Mouse (Mus musculus) CH12.LX (cell line): ENCODE results near the gene Acbd6. TPM values are rescaled to one million over a fixed set of nuclear protein-coding genes. Genes with fewer than 3 reads are reported as not detected.

Experiments
- DNase-seq: peaks from one replicate; pipeline ENCODE4 v3.0.0-alpha.2; 2013; ENCODE audit errors: extremely low read depth
- H3K27ac ChIP-seq: 2 replicates; pipeline ENCODE4 v1.5.1; 2012; ENCODE audit warnings: low read depth, mild to moderate bottlenecking, control low read depth, moderate library complexity; ENCODE audit not compliant: insufficient read depth
- H3K27me3 ChIP-seq: replicated peaks from 2 replicates; pipeline ENCODE3; 2012; ENCODE audit warnings: inconsistent platforms
- H3K36me3 ChIP-seq, 2 experiments: replicated peaks in 1 of 2; 2 replicates each; pipeline versions ENCODE3 to v1.6.1; 2012; ENCODE audit warnings: inconsistent platforms in 1 of 2, low read length in 1 of 2, mild to moderate bottlenecking in 1 of 2, mixed read lengths in 1 of 2, moderate library complexity in 1 of 2; ENCODE audit not compliant: control insufficient read depth in 1 of 2, insufficient read depth in 1 of 2
- H3K4me1 ChIP-seq, 2 experiments: 2 replicates each; pipeline ENCODE4 v1.6.1; 2012; ENCODE audit warnings: inconsistent platforms in 1 of 2, moderate library complexity in 1 of 2; ENCODE audit not compliant: insufficient read depth in 2 of 2, control insufficient read depth in 1 of 2
- H3K4me2 ChIP-seq: 2 replicates; pipeline ENCODE4 v1.6.1; 2012; ENCODE audit warnings: low read depth, mild to moderate bottlenecking, control low read depth; ENCODE audit not compliant: poor library complexity, insufficient read depth, severe bottlenecking
- H3K4me3 ChIP-seq, 3 experiments: fragments of 150-350 bp in 1 of 3; sonication (generic) in 1 of 3; replicated peaks in 1 of 3; 2 replicates each; pipeline versions ENCODE3 to v1.5.1; 2011 to 2012; ENCODE audit warnings: low read depth in 2 of 3, low read length in 2 of 3, mild to moderate bottlenecking in 2 of 3, moderate library complexity in 2 of 3, control low read depth in 1 of 3, improper control_type of control experiment in 1 of 3, inconsistent platforms in 1 of 3, mixed read lengths in 1 of 3; ENCODE audit not compliant: poor library complexity in 1 of 3
- H3K79me2 ChIP-seq: replicated peaks from 2 replicates; pipeline ENCODE4 v1.6.1; 2012; ENCODE audit warnings: mild to moderate bottlenecking, moderate library complexity; ENCODE audit not compliant: control insufficient read depth, poor library complexity, insufficient read depth, severe bottlenecking; ENCODE audit errors: extremely low read depth
- H3K9ac ChIP-seq: 2 replicates; pipeline ENCODE4 v1.6.1; 2012; ENCODE audit warnings: low read depth, mild to moderate bottlenecking, control low read depth, moderate library complexity; ENCODE audit not compliant: insufficient read depth
- H3K9me3 ChIP-seq: replicated peaks from 2 replicates; pipeline ENCODE3; 2012; ENCODE audit warnings: low read length, inconsistent platforms, mixed read lengths
- CHD2 ChIP-seq: IDR thresholded peaks from 2 replicates; pipeline ENCODE4 v1.6.1; 2011; ENCODE audit warnings: low read length, improper control_type of control experiment
- E2F4 ChIP-seq: IDR thresholded peaks from 2 replicates; pipeline ENCODE4 v1.6.1; 2011; ENCODE audit warnings: low read depth, low read length, improper control_type of control experiment; ENCODE audit not compliant: insufficient replicate concordance
- ETS1 ChIP-seq: conservative IDR thresholded peaks from 2 replicates; pipeline ENCODE4 v1.6.1; 2012; ENCODE audit warnings: low read depth, mild to moderate bottlenecking, inconsistent platforms, low read length, improper control_type of control experiment, moderate library complexity
- GABPA ChIP-seq: IDR thresholded peaks from 2 replicates; pipeline ENCODE4 v1.6.1; 2012; ENCODE audit warnings: low read depth, low read length, improper control_type of control experiment, inconsistent platforms; ENCODE audit not compliant: insufficient replicate concordance
- IRF4 ChIP-seq: IDR thresholded peaks from 2 replicates; pipeline ENCODE4 v1.6.1; 2014; ENCODE audit warnings: low read depth, mild to moderate bottlenecking, inconsistent platforms, low read length, improper control_type of control experiment
- JUND ChIP-seq: conservative IDR thresholded peaks from 2 replicates; pipeline ENCODE4 v1.6.1; 2011; ENCODE audit warnings: low read depth, low read length, improper control_type of control experiment
- MAFK ChIP-seq: IDR thresholded peaks from 2 replicates; pipeline ENCODE4 v1.6.1; 2011; ENCODE audit warnings: low read length, improper control_type of control experiment; ENCODE audit not compliant: insufficient replicate concordance
- MAX ChIP-seq: IDR thresholded peaks from 2 replicates; pipeline ENCODE4 v1.6.1; 2011; ENCODE audit warnings: low read length, improper control_type of control experiment
- MAZ ChIP-seq: IDR thresholded peaks from 2 replicates; pipeline ENCODE4 v1.6.1; 2012; ENCODE audit warnings: low read depth, mild to moderate bottlenecking, inconsistent platforms, low read length, improper control_type of control experiment, moderate library complexity
- MXI1 ChIP-seq: IDR thresholded peaks from 2 replicates; pipeline ENCODE4 v1.6.1; 2011; ENCODE audit warnings: mild to moderate bottlenecking, low read depth, low read length, improper control_type of control experiment
- NELFE ChIP-seq: IDR thresholded peaks from 2 replicates; pipeline ENCODE4 v1.6.1; 2011; ENCODE audit warnings: low read depth, low read length, improper control_type of control experiment
- POLR2A ChIP-seq: IDR thresholded peaks from 2 replicates; pipeline ENCODE4 v1.6.1; 2011; ENCODE audit warnings: low read depth, mild to moderate bottlenecking, improper control_type of control experiment, low read length
- RCOR1 ChIP-seq: conservative IDR thresholded peaks from 2 replicates; pipeline ENCODE4 v1.6.1; 2012; ENCODE audit warnings: low read depth, mild to moderate bottlenecking, inconsistent platforms, low read length, improper control_type of control experiment
- SIN3A ChIP-seq: IDR thresholded peaks from 2 replicates; pipeline ENCODE4 v1.6.1; 2012; ENCODE audit warnings: low read length, improper control_type of control experiment, inconsistent platforms
- SMC3 ChIP-seq: IDR thresholded peaks from 2 replicates; pipeline ENCODE4 v1.6.1; 2011; ENCODE audit warnings: low read depth, low read length, improper control_type of control experiment
- TCF12 ChIP-seq: IDR thresholded peaks from 2 replicates; pipeline ENCODE4 v1.6.1; 2014; ENCODE audit warnings: low read depth, mild to moderate bottlenecking, inconsistent platforms, low read length, improper control_type of control experiment
- UBTF ChIP-seq: IDR thresholded peaks from 2 replicates; pipeline ENCODE4 v1.6.1; 2012; ENCODE audit warnings: low read depth, mild to moderate bottlenecking, inconsistent platforms, low read length, improper control_type of control experiment, moderate library complexity
- dilution Hi-C: fragments of 300-500 bp; cut with MboI; formaldehyde crosslinking; loops from 2 replicates; pipeline ENCODE4 v1.14.3; 2020; ENCODE audit warnings: low sequenced_read_pairs; ENCODE audit not compliant: extremely low pct_unique_long_range_greater_than_20kb, extremely low pct_ligation_motif_present
- in situ Hi-C: fragments of 300-500 bp; cut with MboI; formaldehyde crosslinking; loops from 3 replicates; pipeline ENCODE4 v1.14.3; 2019; ENCODE audit warnings: low sequenced_read_pairs, low pct_ligation_motif_present, low pct_unique_long_range_greater_than_20kb, mixed read lengths
- polyA plus RNA-seq: library from polyadenylated mRNA; unstranded; fragments of >175 nt; gene quantifications from 2 replicates; pipeline ENCODE4 v1.2.1, GENCODE M21; 2012; ENCODE audit warnings: low read depth; ENCODE audit not compliant: insufficient read length
- total RNA-seq, 2 experiments: library from RNA; depleted of rRNA; stranded (reverse); fragments of 300-350 nt in 1 of 2; fragments of >200 nt in 1 of 2; gene quantifications; 2 replicates each; pipeline ENCODE4 v1.2.3; 2012 to 2014

Gene Acbd6
- total and polyA plus RNA-seq, 3 experiments, result 51.9 to 97.8 (median 74.4) TPM

- Histone ChIP-seq H3K27me3 (no peaks in the 10 kb centered on the region), H3K9me3 (no peaks in the 10 kb centered on the region), H3K4me2 (no peak overlapping the region), H3K79me2 (no peaks in the 10 kb centered on the region), H3K4me3 (no peak overlapping the region), H3K9ac (no peak overlapping the region), H3K27ac (no peak overlapping the region), H3K4me1 (no peaks in the 10 kb centered on the region), H3K36me3 (peaks cover 0 to 6% of the 10 kb centered on the region in 2 experiments)
- dilution Hi-C loops, result no loop called here
- in situ Hi-C loops, result loop anchor here (25.0 kb wide), 1 partner anchor 116 kb away; no protein-coding TSS in a partner anchor
- TF ChIP-seq JUND (no peak), RCOR1 (no peak)
- no peak for DNase-seq
Measured at GRCm38 (mm10) chr1:155596576-155596975, 38.7 kb downstream of the Acbd6 start.

DNA sequence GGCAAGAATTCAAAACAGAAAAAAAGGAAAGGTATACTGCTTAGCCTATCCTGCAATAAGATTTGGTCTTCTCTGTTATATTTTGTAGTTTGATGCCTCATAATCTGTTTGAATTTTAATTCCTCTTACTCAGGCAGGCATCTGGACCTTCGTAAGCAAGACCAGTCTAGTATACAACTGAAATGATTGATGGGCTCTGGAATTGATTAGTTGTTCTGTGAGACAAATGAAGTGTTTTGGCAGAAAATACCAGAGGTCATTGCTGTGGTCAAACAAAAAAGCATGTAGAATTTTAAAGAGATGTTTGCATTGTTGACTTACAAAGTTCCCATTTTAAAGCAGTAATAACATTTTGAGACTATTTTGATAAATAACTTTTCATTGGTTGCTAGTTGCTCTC, 46.8 kb downstream of the Acbd6 start:
- H3K4me2 ChIP-seq, result no peak overlapping the region
- 0 out of 4 replicates have a peak, but pooled peaks cover 0 to 6% of the 10 kb centered on the region in 2 experiments for H3K4me1 ChIP-seq
- peaks cover 0 to 4% of the 10 kb centered on the region in 2 experiments for H3K36me3 ChIP-seq
- no peaks in the 10 kb centered on the region for H3K79me2 ChIP-seq
- H3K27me3 ChIP-seq, result no peaks in the 10 kb centered on the region
- H3K4me3 ChIP-seq, result no peak overlapping the region
- TF ChIP-seq E2F4, result no peak
- in situ Hi-C loops (no loop called here), dilution Hi-C loops (no loop called here)
- no peak overlapping the region for H3K9ac ChIP-seq
- no peak for DNase-seq
- no peaks in the 10 kb centered on the region for H3K9me3 ChIP-seq
- H3K27ac ChIP-seq, result no peak overlapping the region

DNA sequence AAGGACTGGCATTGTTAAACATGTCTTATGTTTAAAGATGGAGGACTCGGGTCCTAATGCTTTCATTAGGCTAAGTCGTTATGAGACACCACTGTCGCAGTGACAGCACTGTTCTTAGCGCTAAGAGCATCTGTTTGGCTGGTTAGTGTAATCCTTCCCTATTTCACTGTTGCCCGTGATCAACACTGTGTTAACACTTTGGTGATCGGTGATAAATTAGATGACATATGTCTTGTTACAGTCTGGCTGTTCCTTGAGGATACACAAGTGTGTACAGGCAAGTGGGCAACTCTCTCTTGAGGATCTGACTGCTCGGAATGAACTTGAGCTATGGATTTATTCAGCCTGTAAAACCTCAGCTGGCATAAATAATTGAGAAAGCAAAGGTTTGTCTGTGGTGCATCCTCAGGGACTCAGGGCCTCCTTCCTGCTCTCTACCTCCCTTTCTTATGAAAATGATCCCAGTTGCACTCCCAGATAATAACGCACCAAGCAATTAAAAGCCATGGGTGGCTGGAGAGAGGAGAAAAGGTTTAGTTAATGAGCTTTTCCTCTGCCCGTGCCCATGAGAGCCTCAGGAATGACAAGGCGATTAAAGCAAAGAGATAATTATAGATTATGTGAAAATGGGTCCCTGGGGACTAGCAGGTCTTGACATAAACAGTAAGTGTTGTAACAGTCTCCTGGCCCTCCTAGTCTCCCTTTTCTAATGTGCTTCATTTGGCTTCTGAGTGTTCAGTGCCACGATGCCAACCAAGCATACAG, 47.7 kb downstream of the Acbd6 start:
- in situ Hi-C loops (no loop called here), dilution Hi-C loops (no loop called here)
- Histone ChIP-seq H3K9ac (no peak overlapping the region), H3K79me2 (no peaks in the 10 kb centered on the region), H3K4me2 (no peak overlapping the region), H3K4me1 (0 out of 4 replicates have a peak, but pooled peaks cover 0 to 6% of the 10 kb centered on the region in 2 experiments), H3K36me3 (peaks cover 0 to 4% of the 10 kb centered on the region in 2 experiments), H3K27ac (no peak overlapping the region), H3K4me3 (no peak overlapping the region), H3K27me3 (no peaks in the 10 kb centered on the region), H3K9me3 (no peaks in the 10 kb centered on the region)
- DNase-seq, result no peak
- TF ChIP-seq MAX, result no peak
- TF ChIP-seq GABPA, result no peak
- no peak for TF ChIP-seq IRF4
- no peak for TF ChIP-seq SIN3A
- no peak for TF ChIP-seq UBTF
- no peak for TF ChIP-seq NELFE
- no peak for TF ChIP-seq SMC3
- no peak for TF ChIP-seq POLR2A
- TF ChIP-seq CHD2, result no peak
- TF ChIP-seq MXI1, result no peak
- TF ChIP-seq ETS1, result no peak
- no peak for TF ChIP-seq MAZ
- no peak for TF ChIP-seq MAFK
- TF ChIP-seq TCF12, result no peak
